Mouse (Mus musculus) liver, embryonic 11.5 days (tissue): ENCODE measurements around the gene Ggn. TPM values are rescaled to one million over a fixed set of nuclear protein-coding genes. Genes with fewer than 3 reads are reported as not detected.
"Not testable (repeated sequence)": the region's sequence is repeated elsewhere in the genome, so short reads cannot be mapped to it uniquely, and the experiment has no call there.

ENCODE experiments used
- ATAC-seq: fragments of 200-750 bp; cut with Nextera tagmentation; replicated peaks from 2 replicates; pipeline ENCODE4 v1.8.0; 2017; ENCODE audit warnings: moderate number of reproducible peaks, mild to moderate bottlenecking, moderate TSS enrichment, moderate library complexity; ENCODE audit not compliant: low FRiP score
- DNase-seq: peaks from one replicate; pipeline ENCODE4 v3.0.0-alpha.2; 2017; ENCODE audit warnings: low spot score
- H3K27ac ChIP-seq: fragments of 300-500 bp; sonication (generic); 2 replicates; pipeline ENCODE4 v1.5.1; 2014; ENCODE audit warnings: mild to moderate bottlenecking, low read depth, low read length, control low read depth
- H3K27me3 ChIP-seq: fragments of 300-500 bp; sonication (generic); replicated peaks from 2 replicates; pipeline ENCODE4 v1.6.1; 2014; ENCODE audit warnings: low read length, mixed read lengths; ENCODE audit not compliant: control insufficient read depth, insufficient read depth
- H3K36me3 ChIP-seq: fragments of 300-500 bp; sonication (generic); 2 replicates; pipeline ENCODE4 v1.6.1; 2014; ENCODE audit warnings: mild to moderate bottlenecking, low read length, moderate library complexity, mixed read lengths; ENCODE audit not compliant: control insufficient read depth, insufficient read depth
- H3K4me1 ChIP-seq: fragments of 300-500 bp; sonication (generic); replicated peaks from 2 replicates; pipeline ENCODE4 v1.6.1; 2014; ENCODE audit warnings: low read length, mixed read lengths; ENCODE audit not compliant: control insufficient read depth, insufficient read depth
- H3K4me2 ChIP-seq: fragments of 300-500 bp; sonication (generic); 2 replicates; pipeline ENCODE4 v1.6.1; 2014; ENCODE audit warnings: mild to moderate bottlenecking, control low read depth, moderate library complexity
- H3K4me3 ChIP-seq: fragments of 300-500 bp; sonication (generic); 2 replicates; pipeline ENCODE4 v1.5.1; 2014; ENCODE audit warnings: low read depth, low read length, control low read depth
- H3K9ac ChIP-seq: fragments of 300-500 bp; sonication (generic); 2 replicates; pipeline ENCODE4 v1.6.1; 2014; ENCODE audit warnings: low read depth, low read length, control low read depth
- H3K9me3 ChIP-seq: fragments of 300-500 bp; sonication (generic); 2 replicates; pipeline ENCODE4 v1.6.1; 2016; ENCODE audit warnings: low read length, inconsistent platforms, mixed read lengths; ENCODE audit not compliant: control insufficient read depth
- WGBS: fragments of 180-500 bp; shearing (Covaris S2); extraction: QIAGEN DNeasy Blood & Tissue Kit; methylation state at CpG from one replicate; pipeline ENCODE4 v1.1.7; 2014; 5-methylcytosine and 5-hydroxymethylcytosine counted together
- polyA plus RNA-seq: library from polyadenylated mRNA; unstranded; fragments of >200 nt; fragmentation: Nextera tagmentation; extraction: Ambion mirVana; gene quantifications from 2 replicates; pipeline ENCODE4 v1.2.1, GENCODE M21; 2014

The Ggn gene
- polyA plus RNA-seq, 1 experiment from 2014 or later, result 0.37 TPM

DNA sequence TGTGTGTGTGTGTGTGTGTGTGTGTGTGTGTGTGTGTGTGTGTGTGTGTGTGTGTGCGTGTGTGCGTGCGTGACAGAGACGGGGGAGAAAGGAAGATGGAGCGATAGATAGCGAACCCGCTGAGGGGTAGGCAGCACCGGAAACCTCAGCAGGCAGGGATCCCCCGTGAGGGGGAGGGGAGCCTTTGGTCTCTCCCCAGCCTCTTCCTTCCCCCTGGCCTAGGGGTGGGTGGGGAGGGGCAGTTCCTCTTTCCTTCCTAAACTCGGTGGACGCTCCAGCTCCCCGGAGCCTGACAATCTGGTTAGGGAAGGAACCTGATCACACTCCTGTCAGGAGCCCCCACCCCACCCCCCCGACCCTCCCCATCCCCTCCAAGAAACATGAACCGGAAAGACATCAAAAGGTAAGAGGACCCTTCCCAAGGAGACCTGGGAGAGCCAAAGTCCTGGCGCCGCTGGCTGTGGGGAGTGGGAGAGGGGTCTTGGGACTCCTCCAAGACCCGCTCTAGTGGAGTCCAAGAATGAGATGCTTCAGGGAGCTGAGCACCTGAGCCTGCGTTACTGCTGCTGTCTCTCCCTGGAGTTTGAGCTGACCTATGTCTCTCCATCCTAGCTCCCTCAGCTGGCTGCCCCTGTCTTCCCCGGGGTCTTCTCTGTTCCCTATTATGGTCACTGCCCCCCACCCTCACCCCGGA lies 35.2 kb upstream of the Ggn start, which contains the start of gene Rasgrp4:
TSS of gene Rasgrp4 (plus strand) at position 159 of the 694 bp plus-strand sequence.
- Histone ChIP-seq H3K27ac (no peak within 1 kb of the TSS), H3K9ac (no peak within 1 kb of the TSS), H3K4me3 (peak within 1 kb of the TSS; percentile 26), H3K9me3 (no peaks in the 10 kb centered on the region), H3K4me1 (peaks cover 3% of the 10 kb centered on the region; the same call in 1 of the 2 replicates), H3K36me3 (no peaks in the 10 kb centered on the region), H3K27me3 (0 out of 2 replicates have a peak, but pooled peaks cover 2% of the 10 kb centered on the region), H3K4me2 (peak within 1 kb of the TSS; percentile 51)
- 1% methylated on average over 17 of the region's 20 CpGs for WGBS
- DNase-seq (no peak), ATAC-seq (peak; percentile 53)

DNA sequence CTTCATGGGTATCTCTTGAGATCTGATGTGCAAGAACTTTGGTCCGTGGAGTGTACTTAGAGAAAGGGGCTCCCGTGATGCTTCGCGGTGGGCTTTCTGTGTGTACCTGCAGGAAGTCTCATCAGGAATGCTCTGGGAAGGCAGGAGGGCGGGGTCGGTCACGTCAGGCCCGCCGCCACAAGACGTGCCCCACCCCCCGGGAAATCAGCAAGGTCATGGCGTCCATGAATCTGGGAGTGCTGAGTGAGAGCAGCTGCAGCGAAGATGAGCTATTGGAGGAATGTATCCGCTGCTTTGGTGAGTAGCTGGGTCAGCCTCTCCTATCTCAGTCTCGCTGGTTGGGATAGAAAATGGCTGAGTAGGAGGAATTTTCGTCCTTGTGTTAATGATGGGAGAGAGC lies 32.6 kb upstream of the Ggn start:
- H3K4me2 ChIP-seq, result no peak overlapping the region
- no peaks in the 10 kb centered on the region for H3K36me3 ChIP-seq
- no peak overlapping the region for H3K4me3 ChIP-seq
- H3K4me1 ChIP-seq, result peaks cover 3% of the 10 kb centered on the region; the same call in 1 of the 2 replicates
- no peak for DNase-seq
- 0 out of 2 replicates have a peak, but pooled peaks cover 2% of the 10 kb centered on the region for H3K27me3 ChIP-seq
- no peaks in the 10 kb centered on the region for H3K9me3 ChIP-seq
- H3K27ac ChIP-seq, result no peak overlapping the region
- no peak for ATAC-seq
- no peak overlapping the region for H3K9ac ChIP-seq
- WGBS, result 47% methylated on average over 16 of the region's 16 CpGs

DNA sequence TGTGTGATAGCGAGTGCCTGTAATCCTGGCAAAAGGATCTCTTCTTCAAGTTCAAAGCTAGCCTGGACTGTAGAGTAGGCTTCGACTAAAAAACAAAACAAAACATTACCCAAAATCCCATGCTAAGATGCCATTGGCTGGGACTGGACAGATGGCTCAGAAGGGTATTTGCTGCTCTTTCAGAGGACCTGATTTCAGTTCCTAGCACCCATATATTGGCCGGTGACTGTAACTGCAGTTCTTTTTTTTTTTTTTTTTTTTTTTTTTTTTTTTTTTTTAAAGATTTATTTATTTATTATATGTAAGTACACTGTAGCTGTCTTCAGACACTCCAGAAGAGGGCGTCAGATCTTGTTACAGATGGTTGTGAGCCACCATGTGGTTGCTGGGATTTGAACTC lies 30.8 kb upstream of the Ggn start:
- WGBS, result 83% methylated on average over 3 of the region's 4 CpGs
- not testable (repeated sequence) for H3K27me3 ChIP-seq, DNase-seq, H3K4me2 ChIP-seq, H3K9me3 ChIP-seq, H3K36me3 ChIP-seq, H3K4me1 ChIP-seq, H3K4me3 ChIP-seq, H3K27ac ChIP-seq, ATAC-seq, H3K9ac ChIP-seq

DNA sequence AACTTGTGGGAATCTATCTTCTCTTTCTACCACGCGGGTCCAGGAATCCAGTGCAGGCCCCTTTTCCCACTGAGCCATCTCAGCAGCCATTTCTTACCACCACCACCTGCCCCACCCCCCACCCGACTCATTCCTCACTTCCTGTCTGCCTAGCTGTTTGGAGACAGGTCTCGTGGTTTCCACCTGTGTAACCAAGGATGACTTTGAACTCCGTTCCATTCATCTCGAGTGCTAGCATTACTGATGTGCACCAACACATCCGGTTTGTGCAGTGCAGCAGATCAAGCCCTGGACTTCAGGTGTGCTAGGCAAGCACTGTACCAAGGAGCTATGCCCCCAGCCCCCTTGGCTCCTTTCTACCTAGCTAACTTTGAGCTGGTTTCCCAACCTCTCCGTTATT lies 28.6 kb upstream of the Ggn start:
- no peak overlapping the region for H3K27ac ChIP-seq
- no peaks in the 10 kb centered on the region for H3K4me1 ChIP-seq
- H3K9me3 ChIP-seq, result no peaks in the 10 kb centered on the region
- H3K4me2 ChIP-seq, result no peak overlapping the region
- 69% methylated on average over 8 of the region's 8 CpGs for WGBS
- H3K9ac ChIP-seq, result no peak overlapping the region
- ATAC-seq (no peak), DNase-seq (no peak)
- H3K36me3 ChIP-seq, result no peaks in the 10 kb centered on the region
- H3K27me3 ChIP-seq, result 0 out of 2 replicates have a peak, but pooled peaks cover 2% of the 10 kb centered on the region
- no peak overlapping the region for H3K4me3 ChIP-seq

DNA sequence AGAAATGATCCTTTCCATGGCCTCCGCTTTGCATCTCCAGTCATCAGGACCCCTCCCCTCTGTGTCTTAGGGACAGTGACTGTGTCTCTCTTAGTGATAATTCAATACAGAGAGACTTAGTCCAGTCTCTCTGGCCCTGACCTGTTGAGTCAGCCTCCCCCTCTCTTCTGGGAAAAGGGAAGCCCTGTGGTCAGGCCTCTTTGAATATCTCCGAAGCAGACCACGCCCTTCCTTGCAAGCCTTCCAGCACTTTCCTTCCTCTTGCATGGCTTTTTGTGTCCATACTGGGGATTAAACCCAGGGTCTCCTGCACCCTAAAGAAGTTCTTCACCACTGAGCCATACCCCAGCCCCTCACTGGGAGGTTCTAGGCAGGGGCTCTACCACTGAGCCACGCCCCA lies 26.0 kb upstream of the Ggn start:
- Histone ChIP-seq H3K36me3 (no peaks in the 10 kb centered on the region), H3K4me3 (no peak overlapping the region), H3K9me3 (no peaks in the 10 kb centered on the region), H3K4me1 (no peaks in the 10 kb centered on the region), H3K27me3 (no peaks in the 10 kb centered on the region), H3K27ac (no peak overlapping the region), H3K4me2 (no peak overlapping the region), H3K9ac (no peak overlapping the region)
- no peak for DNase-seq
- 57% methylated on average over 4 of the region's 4 CpGs for WGBS
- no peak for ATAC-seq

DNA sequence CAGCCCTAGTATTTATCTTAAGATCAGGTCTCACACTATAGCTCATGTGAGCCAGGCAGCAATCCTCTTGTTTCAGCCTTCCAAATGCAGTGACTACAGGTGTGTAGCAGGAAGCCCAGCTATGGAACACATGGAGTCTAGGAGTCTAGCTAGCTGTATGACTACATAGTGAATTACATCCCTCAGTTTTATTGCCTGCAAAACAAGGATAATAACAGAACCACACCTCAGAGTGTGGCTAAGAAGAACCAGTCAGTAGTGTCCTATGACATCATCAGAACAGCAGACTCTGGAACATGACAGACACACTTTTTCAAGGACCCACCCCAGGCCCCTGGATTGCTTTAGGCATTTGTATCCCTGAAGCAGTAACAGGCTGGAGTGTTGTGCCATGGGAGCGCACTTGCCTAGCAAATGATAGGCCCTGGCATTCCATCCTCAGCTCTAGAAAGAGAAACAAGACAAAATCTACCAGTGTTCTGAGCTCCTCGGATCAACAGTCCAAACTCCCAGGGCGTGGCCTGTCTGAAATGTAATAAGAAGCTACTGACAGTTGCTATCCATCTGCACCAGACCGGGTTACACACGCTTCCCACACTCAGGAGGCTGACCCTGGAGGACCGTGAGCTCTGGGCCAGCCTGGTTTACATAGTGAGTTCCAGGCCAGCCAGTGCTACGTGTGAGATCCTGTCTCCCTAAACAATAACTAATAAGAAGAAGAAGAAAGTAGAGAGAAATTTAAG lies 23.2 kb upstream of the Ggn start:
- no peak overlapping the region for H3K4me2 ChIP-seq
- H3K4me1 ChIP-seq, result no peaks in the 10 kb centered on the region
- no peak overlapping the region for H3K9ac ChIP-seq
- H3K27me3 ChIP-seq, result no peaks in the 10 kb centered on the region
- no peaks in the 10 kb centered on the region for H3K9me3 ChIP-seq
- ATAC-seq (no peak), DNase-seq (no peak)
- H3K27ac ChIP-seq, result no peak overlapping the region
- H3K4me3 ChIP-seq, result no peak overlapping the region
- H3K36me3 ChIP-seq, result no peaks in the 10 kb centered on the region
- 71% methylated on average over 7 of the region's 7 CpGs for WGBS

DNA sequence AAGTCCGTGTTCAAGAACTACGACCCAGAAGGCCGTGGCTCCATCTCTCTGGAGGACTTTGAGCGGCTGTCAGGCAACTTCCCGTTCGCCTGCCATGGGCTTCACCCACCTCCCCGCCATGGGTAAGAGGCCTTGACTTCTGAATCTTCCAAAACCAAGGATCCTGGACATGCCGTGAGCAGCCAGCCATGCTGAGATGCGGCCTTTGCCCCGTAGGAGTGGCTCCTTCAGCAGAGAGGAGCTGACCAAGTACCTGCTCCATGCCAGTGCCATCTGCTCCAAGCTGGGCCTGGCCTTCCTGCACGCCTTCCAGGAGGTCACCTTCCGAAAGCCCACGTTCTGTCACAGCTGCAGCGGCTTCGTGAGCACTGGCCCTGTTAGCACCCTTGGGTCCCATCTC lies 21.2 kb upstream of the Ggn start:
- DNase-seq, result no peak

DNA sequence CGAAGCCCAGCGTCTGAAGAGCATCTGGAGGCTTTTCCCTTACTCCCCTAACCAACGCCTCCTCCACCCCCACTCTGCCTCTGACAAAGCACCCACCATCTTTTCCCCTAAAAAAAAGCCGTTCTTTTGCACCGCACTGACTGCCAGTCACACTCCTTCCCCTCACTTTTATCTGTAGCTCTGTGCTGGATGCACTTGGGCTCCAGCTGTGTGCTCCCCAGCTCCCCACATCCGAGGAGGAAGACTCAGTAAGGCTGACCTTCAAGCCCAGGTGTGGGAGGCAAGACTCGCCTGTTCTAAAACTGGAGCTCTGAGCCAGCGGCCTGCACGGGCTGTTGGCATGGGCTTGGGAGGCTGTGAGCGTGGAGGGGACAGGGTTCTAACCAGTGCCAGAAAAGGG lies 18.5 kb upstream of the Ggn start:
- WGBS, result 71% methylated on average over 10 of the region's 10 CpGs
- H3K27me3 ChIP-seq, result no peaks in the 10 kb centered on the region

More for the DNA sequence above, 21.2 kb upstream of the Ggn start:
- no peaks in the 10 kb centered on the region for H3K36me3 ChIP-seq
- no peaks in the 10 kb centered on the region for H3K27me3 ChIP-seq
- no peak for ATAC-seq
- 82% methylated on average over 15 of the region's 15 CpGs for WGBS
- no peaks in the 10 kb centered on the region for H3K4me1 ChIP-seq
- no peak overlapping the region for H3K9ac ChIP-seq
- no peak overlapping the region for H3K27ac ChIP-seq
- no peak overlapping the region for H3K4me3 ChIP-seq
- H3K9me3 ChIP-seq, result no peaks in the 10 kb centered on the region
- H3K4me2 ChIP-seq, result no peak overlapping the region

More for the DNA sequence above, 18.5 kb upstream of the Ggn start:
- H3K27ac ChIP-seq, result no peak overlapping the region
- H3K4me1 ChIP-seq, result no peaks in the 10 kb centered on the region; the same call in 1 of the 2 replicates
- no peak for ATAC-seq
- H3K9me3 ChIP-seq, result no peaks in the 10 kb centered on the region
- no peak overlapping the region for H3K4me3 ChIP-seq
- no peak overlapping the region for H3K9ac ChIP-seq
- DNase-seq, result no peak
- peaks cover 2% of the 10 kb centered on the region; the same call in 1 of the 2 replicates for H3K36me3 ChIP-seq
- no peak overlapping the region for H3K4me2 ChIP-seq
